Mouse (Mus musculus): ENCODE results near the gene Acot11.

DNA sequence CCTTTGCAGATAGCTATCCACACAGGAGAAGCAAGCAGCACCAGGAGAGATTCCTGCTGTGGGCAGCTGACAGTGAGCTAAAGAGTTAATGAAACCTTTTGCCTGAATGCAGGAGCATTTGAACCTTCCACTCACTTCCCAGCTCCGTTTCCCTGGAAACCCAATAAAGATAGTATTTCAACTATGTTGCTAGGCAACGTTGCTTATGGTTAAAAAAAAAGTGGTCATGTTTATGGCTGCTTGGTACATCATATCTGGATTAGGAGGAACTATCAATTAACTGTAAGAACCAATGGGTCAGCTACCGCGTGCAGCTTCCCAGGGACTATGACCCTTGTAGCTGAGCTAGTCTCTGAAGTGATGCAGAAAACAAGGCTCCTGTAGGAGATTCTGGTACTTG lies 104.0 kb downstream of the Acot11 start:
- TF ChIP-seq POLR2A (IDR thresholded peaks at IDR 0.05; ENCODE audit: low read depth, low read length) (no peak), ZKSCAN1 (IDR thresholded peaks at IDR 0.05; ENCODE audit: borderline replicate concordance, low read depth, low read length) (no peak), CTCF (conservative IDR thresholded peaks at IDR 0.05 in 1 of 2, IDR thresholded peaks at IDR 0.05 in 1 of 2; ENCODE audit: low read depth in 2 of 2, low read length in 2 of 2) (no peak), ZNF384 (IDR thresholded peaks at IDR 0.05; ENCODE audit: low read depth, low read length) (no peak), KAT2A (IDR thresholded peaks at IDR 0.05; ENCODE audit: insufficient replicate concordance, low read length) (no peak), RCOR1 (conservative IDR thresholded peaks at IDR 0.05; ENCODE audit: low read depth, low read length) (no peak), EP300 (IDR thresholded peaks at IDR 0.05; ENCODE audit: low read length) (no peak), USF2 (conservative IDR thresholded peaks at IDR 0.05; ENCODE audit: low read depth, low read length) (no peak), BHLHE40 (IDR thresholded peaks at IDR 0.05; ENCODE audit: low read depth, low read length) (no peak), TBP (conservative IDR thresholded peaks at IDR 0.05; ENCODE audit: low read depth, low read length) (no peak)

All from CH12.LX (cell line).